Mouse (Mus musculus): ENCODE measurements at regions not wholly inside any gene's neighbourhood (a gene's known extent, or its start where the extent isn't known, plus 50 kb on each side); places are given as distances from the start of the nearest gene placed in this dataset.

GRCm38 (mm10) chr3:136993473-136993872 is 323.5 kb downstream of the Ppp3ca start:
- Histone ChIP-seq H3K27ac (no peak overlapping the region), H3K4me3 (replicated peaks) (no peak overlapping the region), H3K36me3 (no peaks in the 10 kb centered on the region), H3K27me3 (no peaks in the 10 kb centered on the region), H3K9ac (no peak overlapping the region), H3K9me3 (replicated peaks) (no peaks in the 10 kb centered on the region), H3K4me2 (no peak overlapping the region), H3K4me1 (replicated peaks) (no peaks in the 10 kb centered on the region)
- 44% methylated on average over 2 of the region's 2 CpGs for WGBS (ENCODE audit: insufficient replicate concordance)
- DNase-seq (no peak), ATAC-seq (ENCODE audit: low read depth) (no peak)

GRCm38 (mm10) chr3:136994361-136995083 is 324.6 kb downstream of the Ppp3ca start:
- Histone ChIP-seq H3K9ac (no peak overlapping the region), H3K27ac (no peak overlapping the region), H3K9me3 (replicated peaks) (no peaks in the 10 kb centered on the region), H3K4me1 (replicated peaks) (no peaks in the 10 kb centered on the region), H3K4me2 (no peak overlapping the region), H3K27me3 (no peaks in the 10 kb centered on the region), H3K36me3 (no peaks in the 10 kb centered on the region), H3K4me3 (replicated peaks) (no peak overlapping the region)
- WGBS (ENCODE audit: insufficient replicate concordance), result 61% methylated on average over 8 of the region's 8 CpGs
- no peak for ATAC-seq (ENCODE audit: low read depth)
- DNase-seq, result no peak

GRCm38 (mm10) chr3:136995611-136996335 is 325.8 kb downstream of the Ppp3ca start:
- Histone ChIP-seq H3K9me3 (replicated peaks) (no peaks in the 10 kb centered on the region), H3K27me3 (no peaks in the 10 kb centered on the region), H3K36me3 (no peaks in the 10 kb centered on the region), H3K4me1 (replicated peaks) (no peaks in the 10 kb centered on the region), H3K27ac (no peak overlapping the region), H3K9ac (no peak overlapping the region), H3K4me3 (replicated peaks) (no peak overlapping the region), H3K4me2 (no peak overlapping the region)
- 77% methylated on average over 3 of the region's 3 CpGs for WGBS (ENCODE audit: insufficient replicate concordance)
- DNase-seq, result no peak
- ATAC-seq (ENCODE audit: low read depth), result no peak

- no peak overlapping the region for H3K4me3 ChIP-seq (replicated peaks)
- no peaks in the 10 kb centered on the region for H3K9me3 ChIP-seq (replicated peaks)
- WGBS (ENCODE audit: insufficient replicate concordance), result 59% methylated on average over 5 of the region's 5 CpGs
- ATAC-seq (ENCODE audit: low read depth), result no peak
- DNase-seq, result no peak
- H3K36me3 ChIP-seq, result no peaks in the 10 kb centered on the region
- H3K4me1 ChIP-seq (replicated peaks), result no peaks in the 10 kb centered on the region
- H3K9ac ChIP-seq, result no peak overlapping the region
- H3K27ac ChIP-seq, result no peak overlapping the region
- no peaks in the 10 kb centered on the region for H3K27me3 ChIP-seq
- no peak overlapping the region for H3K4me2 ChIP-seq
Measured at GRCm38 (mm10) chr3:136996381-136996895, 326.5 kb downstream of the Ppp3ca start.

GRCm38 (mm10) chr3:137011551-137011950 is 329.3 kb upstream of the Emcn start:
- Histone ChIP-seq H3K9ac (no peak overlapping the region), H3K4me2 (no peak overlapping the region), H3K27ac (no peak overlapping the region), H3K4me1 (replicated peaks) (no peaks in the 10 kb centered on the region), H3K27me3 (no peaks in the 10 kb centered on the region), H3K36me3 (no peaks in the 10 kb centered on the region), H3K4me3 (replicated peaks) (no peak overlapping the region), H3K9me3 (replicated peaks) (no peaks in the 10 kb centered on the region)
- WGBS (ENCODE audit: insufficient replicate concordance), result 48% methylated on average over 2 of the region's 2 CpGs
- no peak for DNase-seq
- ATAC-seq (ENCODE audit: low read depth), result no peak

GRCm38 (mm10) chr3:137014686-137015085 is 326.2 kb upstream of the Emcn start:
- Histone ChIP-seq H3K27me3 (no peaks in the 10 kb centered on the region), H3K4me3 (replicated peaks) (no peak overlapping the region), H3K9ac (no peak overlapping the region), H3K9me3 (replicated peaks) (no peaks in the 10 kb centered on the region), H3K36me3 (no peaks in the 10 kb centered on the region), H3K27ac (no peak overlapping the region), H3K4me1 (replicated peaks) (no peaks in the 10 kb centered on the region), H3K4me2 (no peak overlapping the region)
- WGBS (ENCODE audit: insufficient replicate concordance), result 55% methylated on average over 2 of the region's 2 CpGs
- ATAC-seq (ENCODE audit: low read depth) (no peak), DNase-seq (no peak)

GRCm38 (mm10) chr3:137015199-137015598 is 325.7 kb upstream of the Emcn start:
- no peaks in the 10 kb centered on the region for H3K36me3 ChIP-seq
- no peak overlapping the region for H3K4me2 ChIP-seq
- H3K4me3 ChIP-seq (replicated peaks), result no peak overlapping the region
- H3K9ac ChIP-seq, result no peak overlapping the region
- no peak for DNase-seq
- H3K27me3 ChIP-seq, result no peaks in the 10 kb centered on the region
- 57% methylated on average over 3 of the region's 3 CpGs for WGBS (ENCODE audit: insufficient replicate concordance)
- no peak for ATAC-seq (ENCODE audit: low read depth)
- no peak overlapping the region for H3K27ac ChIP-seq
- H3K4me1 ChIP-seq (replicated peaks), result no peaks in the 10 kb centered on the region
- H3K9me3 ChIP-seq (replicated peaks), result no peaks in the 10 kb centered on the region

GRCm38 (mm10) chr3:137019971-137020634 is 320.8 kb upstream of the Emcn start:
- WGBS (ENCODE audit: insufficient replicate concordance), result 56% methylated on average over 3 of the region's 3 CpGs
- Histone ChIP-seq H3K36me3 (no peaks in the 10 kb centered on the region), H3K4me1 (replicated peaks) (no peaks in the 10 kb centered on the region), H3K27me3 (no peaks in the 10 kb centered on the region), H3K27ac (no peak overlapping the region), H3K4me3 (replicated peaks) (no peak overlapping the region), H3K9ac (no peak overlapping the region), H3K9me3 (replicated peaks) (no peaks in the 10 kb centered on the region), H3K4me2 (no peak overlapping the region)
- DNase-seq (no peak), ATAC-seq (ENCODE audit: low read depth) (no peak)

- ATAC-seq (ENCODE audit: low read depth), result no peak
- H3K9me3 ChIP-seq (replicated peaks), result no peaks in the 10 kb centered on the region
- WGBS (ENCODE audit: insufficient replicate concordance), result 60% methylated on average over 2 of the region's 2 CpGs
Measured at GRCm38 (mm10) chr3:137029546-137029945, 311.3 kb upstream of the Emcn start.

GRCm38 (mm10) chr3:137032802-137033201 is 308.1 kb upstream of the Emcn start:
- H3K9me3 ChIP-seq (replicated peaks), result no peaks in the 10 kb centered on the region
- ATAC-seq (ENCODE audit: low read depth) (no peak), DNase-seq (no peak)
- no peak overlapping the region for H3K9ac ChIP-seq
- H3K36me3 ChIP-seq, result no peaks in the 10 kb centered on the region
- H3K4me1 ChIP-seq (replicated peaks), result no peaks in the 10 kb centered on the region
- no peak overlapping the region for H3K4me3 ChIP-seq (replicated peaks)
- 56% methylated on average over 2 of the region's 2 CpGs for WGBS (ENCODE audit: insufficient replicate concordance)
- no peak overlapping the region for H3K27ac ChIP-seq
- no peaks in the 10 kb centered on the region for H3K27me3 ChIP-seq
- H3K4me2 ChIP-seq, result no peak overlapping the region

More at GRCm38 (mm10) chr3:137029546-137029945, 311.3 kb upstream of the Emcn start:
- H3K4me2 ChIP-seq, result no peak overlapping the region
- no peaks in the 10 kb centered on the region for H3K27me3 ChIP-seq
- H3K27ac ChIP-seq, result no peak overlapping the region
- H3K9ac ChIP-seq, result no peak overlapping the region
- no peaks in the 10 kb centered on the region for H3K36me3 ChIP-seq
- H3K4me1 ChIP-seq (replicated peaks), result no peaks in the 10 kb centered on the region
- H3K4me3 ChIP-seq (replicated peaks), result no peak overlapping the region
- no peak for DNase-seq

- Histone ChIP-seq H3K9ac (no peak overlapping the region), H3K4me2 (no peak overlapping the region), H3K9me3 (replicated peaks) (no peaks in the 10 kb centered on the region), H3K4me3 (replicated peaks) (no peak overlapping the region), H3K36me3 (no peaks in the 10 kb centered on the region), H3K27ac (no peak overlapping the region), H3K4me1 (replicated peaks) (no peaks in the 10 kb centered on the region), H3K27me3 (no peaks in the 10 kb centered on the region)
- DNase-seq (no peak), ATAC-seq (ENCODE audit: low read depth) (no peak)
- WGBS (ENCODE audit: insufficient replicate concordance), result 57% methylated on average over 8 of the region's 8 CpGs
Measured at GRCm38 (mm10) chr3:137039638-137040037, 301.2 kb upstream of the Emcn start.

All from liver, embryonic 13.5 days (tissue).